Mouse (Mus musculus) gastrocnemius, postnatal 4 days (tissue): ENCODE measurements around the gene Dynlrb1. TPM values are rescaled to one million over a fixed set of nuclear protein-coding genes. Genes with fewer than 3 reads are reported as not detected.
A peak's percentile ranks its signal among the peaks of the same experiment; 100 is the strongest.

Experiments
- DNase-seq, 2 experiments: peaks; one replicate each; pipeline ENCODE4 v3.0.0; 2021 to 2022; ENCODE audit warnings: low spot score in 2 of 2, mixed read lengths in 2 of 2
- long read RNA-seq, 2 experiments: library from polyadenylated mRNA; stranded (forward); transcript quantifications; one replicate each; pipeline ENCODE4 v2.0.0; 2021
- total RNA-seq, 2 experiments: library from RNA; stranded (reverse); gene quantifications; 2 replicates each; pipeline ENCODE4 v1.2.3; 2021

Dynlrb1 gene
- 100 to 1,000 TPM; 153 to 163 TPM for total RNA-seq
- long read RNA-seq, experiment 1, transcript Dynlrb1-202 (4 exons, 684 nt), result major isoform, 93 of 103 reads
- long read RNA-seq, experiment 1, partial matches to known transcripts, result 5 of 103 reads
- long read RNA-seq, experiment 1, other reads (novel, unspliced or antisense), result 3 of 103 reads
- long read RNA-seq, experiment 2, transcript Dynlrb1-202 (4 exons, 684 nt), result major isoform, 66 of 81 reads
- long read RNA-seq, experiment 2, partial matches to known transcripts, result 6 of 81 reads
- long read RNA-seq, experiment 2, other reads (novel, unspliced or antisense), result 4 of 81 reads

DNA sequence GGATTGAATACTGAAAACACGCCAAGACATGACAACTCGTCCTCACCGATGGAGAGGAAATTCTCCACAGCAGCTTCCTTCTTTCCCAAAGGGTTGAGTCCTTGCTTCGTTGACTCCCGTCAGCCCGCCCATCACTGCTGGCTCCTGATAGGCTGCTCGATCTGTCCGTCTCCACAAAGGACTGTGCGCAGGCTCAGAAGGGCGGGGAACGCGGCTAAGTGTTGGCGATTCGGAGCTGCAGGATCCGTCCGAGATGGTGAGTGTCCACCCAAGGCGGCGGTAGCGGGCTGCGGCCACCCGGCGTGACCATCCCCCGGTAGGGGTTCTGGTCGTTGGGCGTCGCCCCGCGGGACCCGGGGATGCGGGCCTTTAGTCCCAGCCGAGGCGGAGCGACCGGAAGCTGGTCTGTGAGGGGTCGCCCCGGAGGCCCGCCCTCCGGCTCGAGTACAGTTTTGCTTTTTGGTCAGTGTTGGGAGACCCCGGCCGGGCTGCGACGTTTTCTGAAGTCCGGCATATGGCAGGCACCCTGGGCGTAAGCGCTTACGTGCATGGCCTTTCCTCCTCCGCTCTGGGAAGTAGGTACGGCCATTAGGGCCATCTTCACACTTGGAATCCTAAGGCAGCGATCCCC lies at the start of gene Dynlrb1:
TSS of gene Dynlrb1 (plus strand) at position 172 of the 631 bp plus-strand sequence.
- peak; percentile 97 to 99 for DNase-seq

DNA sequence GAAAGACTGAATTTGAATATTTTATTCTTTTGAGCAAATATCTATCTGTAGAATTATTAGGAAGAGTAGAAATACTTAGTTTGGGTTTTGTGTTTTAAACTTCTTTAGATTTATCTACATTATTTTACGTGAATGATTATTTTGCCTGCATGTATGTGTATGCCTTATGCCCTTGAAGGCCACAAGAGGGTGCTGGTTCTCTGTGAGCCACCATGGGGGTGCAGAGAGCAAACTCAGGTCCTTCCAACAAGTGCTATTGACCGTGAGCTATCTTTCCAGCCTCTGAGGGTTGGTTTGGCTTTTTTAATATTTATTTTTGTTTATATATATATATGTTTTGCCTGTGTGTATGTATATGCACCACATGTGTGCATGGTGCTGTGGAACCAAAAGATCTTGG lies 28.9 kb upstream of the Dynlrb1 start:
- no peak for DNase-seq

DNA sequence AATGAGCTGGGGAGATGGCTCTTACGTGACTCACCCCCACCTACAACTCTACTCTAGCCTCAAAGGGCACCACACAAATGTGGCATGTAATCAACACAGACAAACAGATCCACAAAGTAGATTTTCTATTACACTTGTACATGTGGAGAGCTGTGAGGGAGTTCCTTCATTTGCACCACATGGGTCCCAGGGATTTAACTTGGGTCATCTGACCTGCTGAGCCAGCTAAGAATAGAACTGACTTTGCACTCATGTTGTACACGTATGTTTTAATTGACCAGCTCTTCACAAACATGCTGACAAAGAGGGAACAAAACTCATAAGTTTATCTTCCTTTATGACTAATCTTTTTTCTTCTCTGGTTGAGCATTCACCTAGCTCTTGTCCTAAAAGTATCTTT lies 13.2 kb upstream of the Dynlrb1 start:
- DNase-seq, result no peak

DNA sequence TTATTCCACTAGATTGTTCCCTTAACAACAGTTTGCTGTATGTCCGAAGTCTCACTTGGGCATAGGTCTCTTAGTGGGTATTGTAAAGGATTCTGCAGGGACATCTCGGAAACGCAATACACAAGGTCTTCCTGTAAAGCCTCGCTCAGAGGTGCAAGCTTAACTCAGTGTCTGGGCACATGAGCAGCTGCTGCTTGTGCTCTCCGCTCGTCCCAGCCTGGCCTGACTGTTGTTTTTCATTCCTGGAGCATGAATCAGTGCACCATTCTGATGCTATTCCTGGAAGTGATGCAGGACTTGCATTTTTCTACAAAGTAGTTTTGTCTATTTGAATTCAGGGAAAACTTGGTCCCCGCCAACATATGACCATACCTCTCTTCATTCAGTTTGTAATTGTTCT lies 11.6 kb upstream of the Dynlrb1 start:
- DNase-seq, result no peak

DNA sequence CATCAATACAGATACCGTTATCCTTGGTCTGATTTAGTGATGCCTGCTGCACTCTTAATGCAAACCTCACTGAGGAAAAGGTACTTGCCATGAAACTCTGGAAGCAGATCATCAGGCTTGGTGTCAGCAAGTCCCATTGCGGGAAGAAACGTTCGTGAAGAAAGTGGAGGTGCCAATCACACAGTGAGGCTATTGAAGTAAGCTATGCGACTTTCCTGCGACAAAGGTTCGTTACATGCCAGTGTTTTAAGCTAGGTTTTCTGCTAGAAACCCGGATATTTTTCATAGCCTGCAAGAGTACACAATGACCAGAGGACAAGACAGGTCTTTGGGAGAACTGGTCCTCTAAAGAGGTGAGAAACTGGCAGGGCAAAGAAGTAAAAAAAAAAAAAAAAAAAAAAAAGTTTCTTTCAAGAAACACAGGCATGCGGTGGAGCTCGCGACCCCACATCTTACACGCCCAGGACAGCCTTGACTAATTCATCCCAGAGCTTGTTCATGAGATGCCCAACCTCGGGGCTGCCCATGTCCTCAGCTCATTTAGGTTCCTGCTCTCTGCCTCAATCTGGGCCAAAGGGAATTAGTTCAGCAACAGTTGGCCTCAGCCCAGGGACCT lies 479 bp upstream of the Dynlrb1 start:
- DNase-seq, result no peak

DNA sequence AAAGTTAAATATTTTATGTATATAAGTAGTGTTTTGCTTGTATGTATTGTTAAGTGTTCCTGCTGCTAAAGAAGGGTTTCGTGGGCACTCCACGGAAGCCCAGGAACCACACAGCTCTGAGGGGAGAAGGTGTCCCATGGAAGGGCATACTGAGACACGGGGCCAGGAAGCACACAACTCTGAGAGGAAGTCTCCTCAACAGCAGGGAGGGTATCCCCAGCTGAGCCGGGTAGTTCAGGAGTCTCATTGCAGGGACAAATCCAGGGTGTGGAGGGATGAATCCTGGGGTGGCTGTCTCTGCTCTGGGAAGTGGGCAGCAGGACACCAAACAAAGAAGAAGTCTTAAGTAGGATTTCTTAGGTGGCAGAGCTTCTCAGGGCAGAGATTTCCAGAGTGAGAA lies 943 bp downstream of the Dynlrb1 start:
- no peak for DNase-seq

DNA sequence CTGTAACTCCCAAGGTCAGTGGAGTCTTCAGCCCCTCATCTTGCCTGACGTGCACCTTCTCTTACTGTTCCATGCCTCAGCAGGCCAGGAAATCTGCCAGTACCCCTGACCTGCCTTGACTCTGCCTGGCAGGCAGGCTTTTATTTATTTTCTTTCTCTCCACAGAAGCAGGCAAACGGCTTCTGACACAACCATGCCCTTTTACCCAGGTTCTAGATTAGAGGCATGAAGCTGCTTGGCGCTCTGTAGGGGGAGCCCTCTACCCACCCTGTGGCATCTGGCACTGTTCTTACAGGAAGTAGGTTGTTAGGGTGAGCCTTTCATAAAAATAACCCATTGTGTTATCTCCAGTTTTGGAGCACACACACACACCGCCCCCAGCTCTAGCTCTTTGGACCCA lies 4.6 kb downstream of the Dynlrb1 start:
- no peak for DNase-seq

DNA sequence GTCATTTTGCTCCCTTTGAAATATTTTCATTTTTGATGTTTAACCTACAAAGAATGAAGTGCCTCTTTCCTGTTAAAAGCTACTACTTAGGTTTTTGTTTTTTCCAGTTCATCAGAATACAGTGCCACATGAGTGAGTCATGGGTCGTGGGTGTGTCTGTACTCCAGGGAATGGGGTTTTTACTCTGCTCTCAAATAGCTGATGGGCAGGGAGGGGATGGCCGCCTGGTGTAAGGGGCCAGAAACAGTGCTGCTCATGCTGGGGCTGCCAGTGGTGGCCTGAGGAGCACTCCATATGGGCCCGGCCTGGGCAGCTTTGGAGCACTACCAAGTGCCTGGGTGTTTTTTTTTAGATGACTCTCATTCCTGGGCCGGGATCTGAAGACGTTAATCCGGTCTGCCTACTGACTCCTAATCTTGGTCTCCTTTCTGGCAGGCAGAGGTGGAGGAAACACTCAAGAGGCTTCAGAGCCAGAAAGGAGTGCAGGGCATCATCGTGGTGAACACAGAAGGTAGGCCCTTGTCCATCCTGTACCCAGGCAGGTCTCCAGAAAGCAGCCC lies 6.0 kb downstream of the Dynlrb1 start:
- DNase-seq, result no peak

DNA sequence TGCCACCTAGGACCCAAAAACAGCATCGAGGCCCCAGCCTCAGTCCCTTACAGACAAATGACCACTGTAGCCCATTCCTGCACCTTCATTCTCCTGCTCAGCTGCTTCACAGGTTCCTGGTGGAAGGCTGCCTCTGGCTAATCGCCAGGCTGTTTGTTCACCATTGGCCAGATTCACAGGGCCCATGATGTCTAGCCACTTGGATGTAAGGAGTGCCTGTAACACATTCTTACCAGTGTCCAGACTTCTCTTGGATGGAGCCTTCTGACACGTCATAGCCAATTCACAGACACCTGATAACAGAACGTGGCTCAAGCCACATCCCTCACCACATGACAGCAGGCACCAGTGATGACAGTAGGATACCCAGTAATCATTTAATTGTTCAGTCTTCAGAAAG lies 9.9 kb downstream of the Dynlrb1 start:
- no peak for DNase-seq

DNA sequence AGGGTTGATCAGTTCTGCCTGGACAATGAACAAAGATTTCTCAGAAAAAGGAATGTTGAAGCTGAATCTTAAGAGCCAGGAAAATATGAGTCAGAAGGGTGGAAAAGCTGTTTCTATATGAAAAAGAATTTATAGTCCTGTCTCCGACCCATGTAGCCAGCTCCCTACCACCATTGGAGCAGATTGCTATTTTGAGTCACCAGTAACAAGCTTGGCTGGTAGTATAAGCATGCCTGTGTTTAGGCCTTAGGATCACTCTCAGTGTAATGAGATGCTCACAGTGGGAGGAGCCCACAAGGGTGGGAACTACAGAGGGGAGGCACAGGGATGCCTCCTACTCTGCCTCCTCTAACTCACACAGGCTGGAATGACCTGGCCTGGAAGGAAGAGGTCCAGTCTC lies 11.9 kb downstream of the Dynlrb1 start:
- DNase-seq, result no peak

DNA sequence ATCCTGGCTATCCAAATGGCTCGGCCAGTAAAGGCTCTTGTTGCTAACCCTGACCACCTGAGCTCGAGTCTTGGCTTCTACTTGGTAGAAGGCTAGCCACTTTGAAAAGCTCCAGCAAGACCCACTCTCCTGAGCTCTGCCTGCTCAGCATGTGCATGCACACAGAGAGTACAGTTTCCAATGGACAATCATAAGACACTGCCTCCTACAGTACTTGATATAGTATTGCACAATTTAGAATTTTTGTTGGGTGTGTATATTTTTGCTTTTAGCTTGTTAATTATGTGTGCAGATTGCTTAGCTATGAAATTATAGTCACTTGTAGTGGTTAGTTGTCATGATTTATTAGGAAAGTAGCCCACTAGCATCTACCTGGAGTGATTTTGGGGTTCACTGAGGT lies 12.4 kb downstream of the Dynlrb1 start:
- DNase-seq, result no peak

DNA sequence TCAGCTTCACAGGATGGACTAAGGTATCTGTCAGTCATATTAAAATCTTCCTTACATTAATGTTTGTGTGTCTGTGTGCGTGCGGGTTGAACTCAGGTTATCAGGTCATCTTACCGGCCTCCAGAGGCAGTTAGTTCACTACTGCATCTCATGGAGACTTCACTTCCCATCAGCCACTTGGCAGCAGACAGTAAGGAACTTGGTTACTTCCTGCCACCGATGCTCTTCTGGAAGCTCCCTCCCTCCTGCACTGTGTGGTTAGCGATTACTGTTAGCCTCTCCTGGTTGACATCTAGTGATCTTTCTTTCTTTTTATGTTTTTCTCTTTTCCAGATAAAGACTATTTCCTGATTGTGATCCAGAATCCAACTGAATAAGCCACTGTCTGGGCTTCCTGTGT lies 13.3 kb downstream of the Dynlrb1 start:
- DNase-seq, result no peak

DNA sequence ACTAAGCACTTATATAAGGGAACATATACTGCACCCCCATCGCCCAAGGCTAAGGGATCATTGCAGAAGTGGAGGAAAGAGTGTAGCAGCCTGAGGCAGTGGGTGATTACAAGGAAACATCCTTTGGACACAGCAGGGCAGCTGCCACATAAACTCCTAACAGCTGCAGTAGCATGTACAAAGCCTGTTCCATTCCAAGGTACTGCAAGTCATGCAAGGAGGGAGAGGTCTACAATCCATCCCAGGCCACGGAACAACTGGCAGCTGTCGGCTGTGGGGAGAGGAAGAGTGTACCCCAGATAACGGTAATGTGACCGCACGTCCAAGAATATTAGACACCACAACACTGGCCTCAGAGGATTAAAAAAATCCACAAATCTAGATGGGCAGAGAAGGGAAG lies 29.2 kb downstream of the Dynlrb1 start:
- DNase-seq, result no peak

DNA sequence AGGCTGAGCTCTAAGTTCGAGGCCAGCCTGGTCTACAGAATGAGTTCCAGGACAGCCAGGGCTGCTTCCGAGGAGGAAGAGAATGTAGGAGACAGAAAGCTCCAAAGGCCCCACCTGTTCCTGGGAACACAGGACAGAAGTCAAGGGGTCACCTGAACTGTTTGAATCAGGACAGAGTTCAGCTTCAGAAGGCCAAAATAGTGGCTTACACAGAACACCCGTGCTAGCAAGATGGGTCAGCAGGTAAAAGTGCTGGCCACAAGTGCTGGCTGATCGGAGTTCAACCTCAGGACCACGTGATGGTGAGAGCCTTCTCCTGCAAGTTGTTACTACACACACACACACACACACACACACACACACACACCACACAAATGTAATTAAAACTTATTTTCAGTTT lies 30.6 kb downstream of the Dynlrb1 start:
- no peak for DNase-seq

DNA sequence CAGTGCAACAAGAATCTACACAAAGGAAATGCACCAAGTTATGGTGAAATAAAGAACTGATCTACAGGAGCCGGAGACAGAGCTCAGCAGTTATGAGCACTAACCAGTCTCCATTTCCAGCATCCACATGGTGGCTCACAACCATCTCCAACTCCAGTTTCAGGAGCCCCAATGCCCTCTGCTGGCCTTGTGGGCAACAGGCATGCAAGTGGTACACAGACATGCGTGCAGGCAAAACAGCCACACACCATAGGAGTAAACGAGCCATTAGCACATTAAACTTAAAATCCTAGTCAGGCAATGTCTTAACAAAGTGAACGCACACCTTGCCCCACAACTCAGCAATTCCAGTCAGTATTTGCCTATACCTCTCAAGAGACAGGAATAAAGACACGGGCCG lies 35.6 kb downstream of the Dynlrb1 start:
- DNase-seq, result no peak

DNA sequence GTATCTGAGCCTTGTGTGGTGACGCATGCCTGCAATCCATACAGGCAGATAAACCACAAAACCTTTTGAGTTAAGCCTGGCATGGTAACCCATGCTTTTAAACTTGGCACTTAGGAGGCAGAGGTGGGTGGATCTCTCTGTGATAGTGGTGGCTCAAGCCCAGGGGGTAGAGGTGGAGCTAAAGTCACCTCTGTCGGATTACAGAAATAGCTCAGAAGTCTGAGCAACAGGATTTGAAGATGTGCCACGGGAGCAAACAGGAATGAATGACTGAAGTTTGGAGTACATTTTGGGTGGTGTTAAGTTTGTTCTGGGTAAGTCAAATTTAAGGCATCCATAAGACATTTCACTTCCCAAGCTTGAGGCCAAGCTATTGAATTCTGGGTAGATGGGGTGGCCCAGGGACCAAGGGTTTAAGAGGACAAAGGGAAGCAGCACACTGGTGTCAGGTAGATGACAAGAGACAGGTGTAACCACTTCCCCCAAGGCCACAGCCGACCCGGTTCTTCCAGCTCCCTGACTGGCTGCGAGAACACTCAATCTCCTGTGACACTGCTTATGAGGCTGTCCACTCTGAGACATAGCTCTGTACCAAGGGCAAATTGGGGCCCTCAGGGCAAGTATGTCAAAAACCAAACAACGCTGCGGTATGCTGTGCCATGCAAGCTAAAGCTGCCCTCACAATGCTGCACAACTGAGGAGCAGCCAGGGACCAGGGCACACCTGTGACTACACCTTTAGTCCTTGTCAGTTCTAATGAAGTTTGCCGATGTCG lies 36.2 kb downstream of the Dynlrb1 start:
- DNase-seq, result no peak

DNA sequence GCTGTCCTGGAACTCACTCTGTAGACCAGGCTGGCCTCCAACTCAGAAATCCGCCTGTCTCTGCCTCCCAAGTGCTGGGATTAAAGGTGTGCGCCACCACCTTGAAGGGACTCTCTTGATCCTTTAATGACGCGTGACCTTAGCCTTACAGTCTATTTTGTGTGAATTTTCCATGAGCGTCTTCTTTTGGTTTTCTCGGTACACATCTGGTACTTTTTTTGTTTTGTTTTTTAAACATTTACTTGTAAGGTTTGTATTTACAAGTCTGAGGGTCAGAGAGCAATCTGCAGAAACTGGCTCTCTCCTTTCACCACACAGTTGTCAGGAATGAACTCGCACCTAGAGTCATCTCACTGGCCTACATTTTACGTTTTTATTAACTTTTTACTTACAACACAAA lies 37.3 kb downstream of the Dynlrb1 start:
- no peak for DNase-seq

DNA sequence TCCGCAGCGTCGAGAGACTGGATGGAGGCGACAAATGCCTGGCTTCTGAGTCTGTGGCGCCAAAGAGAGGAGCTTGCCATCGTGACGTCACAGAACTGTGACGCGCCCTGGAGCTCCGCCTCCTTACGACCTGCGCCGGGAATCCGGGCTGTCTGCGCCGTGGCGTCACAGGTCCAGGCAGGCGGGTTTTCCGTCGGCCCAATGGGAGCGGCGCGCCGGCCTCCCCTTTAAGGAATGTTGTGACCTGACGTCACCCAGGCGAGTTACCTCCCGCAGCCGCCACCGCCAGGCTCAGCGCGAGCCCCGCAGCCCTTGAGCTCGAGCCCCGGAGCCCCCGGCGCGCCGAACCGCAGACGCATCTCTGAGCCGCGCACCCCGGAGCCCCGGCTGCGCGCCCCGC lies 39.9 kb downstream of the Dynlrb1 start, which contains the start of gene Map1lc3a:
TSS of gene Map1lc3a (plus strand) at position 103 of the 400 bp plus-strand sequence.
- peak; percentile 92 to 95 for DNase-seq

DNA sequence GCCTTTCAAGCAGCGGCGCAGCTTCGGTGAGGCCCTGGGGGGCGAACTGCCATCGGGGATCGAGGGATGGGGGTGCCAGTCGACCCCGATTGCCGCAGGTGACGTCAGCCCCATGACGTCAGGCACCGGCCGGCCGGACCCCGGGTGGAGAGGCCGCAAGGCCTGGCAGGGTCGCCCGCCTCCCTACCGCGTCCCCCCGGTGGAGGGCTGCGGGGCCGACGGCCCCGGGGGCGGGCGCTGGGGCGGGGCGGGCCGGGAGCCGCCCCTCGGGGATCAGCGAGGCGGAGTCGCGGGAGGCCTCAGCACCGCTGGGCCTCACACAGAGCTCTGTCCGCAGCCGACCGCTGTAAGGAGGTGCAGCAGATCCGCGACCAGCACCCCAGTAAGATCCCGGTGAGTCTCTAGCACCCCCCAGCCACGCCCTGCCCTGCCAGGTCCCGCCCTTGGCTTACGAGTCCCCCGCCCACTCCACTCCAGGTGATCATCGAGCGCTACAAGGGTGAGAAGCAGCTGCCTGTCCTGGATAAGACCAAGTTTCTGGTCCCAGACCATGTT lies 40.4 kb downstream of the Dynlrb1 start:
- peak; percentile 50 to 67 for DNase-seq

DNA sequence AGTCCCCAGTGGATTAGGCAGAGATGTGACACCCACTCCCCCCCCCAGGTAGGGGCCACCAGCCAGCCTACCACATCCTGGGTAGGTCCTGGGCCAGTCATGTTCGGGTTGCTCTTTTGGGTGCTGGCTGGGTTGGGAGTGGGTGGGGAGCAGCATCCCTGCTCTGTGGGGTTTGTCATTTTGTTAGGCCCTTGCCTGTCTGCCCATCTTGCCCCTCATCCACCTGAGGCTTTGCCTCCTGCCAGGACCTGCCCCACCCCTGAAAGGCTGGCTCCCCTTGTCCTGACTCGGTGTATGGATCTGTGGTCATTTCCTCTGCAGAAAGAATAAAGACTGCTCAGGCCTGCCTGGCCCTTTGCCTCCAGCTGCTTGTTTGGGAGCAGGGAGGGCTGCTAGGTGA lies 41.4 kb downstream of the Dynlrb1 start:
- DNase-seq, result no peak

DNA sequence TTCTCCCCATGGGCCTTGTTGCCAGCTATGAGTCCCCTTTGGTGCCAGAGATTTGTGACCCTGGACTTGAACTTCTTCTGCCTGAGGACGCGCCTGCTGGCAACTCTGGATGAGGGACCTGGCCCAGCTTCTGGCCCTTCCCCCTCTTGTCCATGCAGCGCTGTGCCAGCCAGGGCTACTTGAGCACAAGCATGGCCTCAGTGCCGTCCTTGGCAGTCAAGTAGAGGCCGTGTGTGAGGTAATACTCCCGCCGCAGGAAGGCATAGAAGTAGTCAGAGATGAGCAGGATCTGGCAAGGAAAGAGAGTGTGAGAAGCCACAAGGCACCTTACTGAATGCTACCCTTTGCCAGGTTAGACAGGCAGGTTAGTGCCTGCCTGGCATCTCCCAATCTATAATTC lies 42.0 kb downstream of the Dynlrb1 start:
- DNase-seq, result no peak
